Mouse (Mus musculus): ENCODE results near the gene Zfp106. TPM values are rescaled to one million over a fixed set of nuclear protein-coding genes. Genes with fewer than 3 reads are reported as not detected.

The Zfp106 gene
- polyA plus RNA-seq, 1 experiment from 2014 or later, result 41.0 TPM

GRCm38 (mm10) chr2:120468011-120468410 lies 95.6 kb downstream of the Zfp106 start:
- no peaks in the 10 kb centered on the region for H3K27me3 ChIP-seq (ENCODE audit: control insufficient read depth, insufficient read depth, low read length)
- 0 out of 2 replicates have a peak, but pooled peaks cover 2% of the 10 kb centered on the region for H3K4me1 ChIP-seq (ENCODE audit: control insufficient read depth, insufficient read depth, low read length)
- H3K36me3 ChIP-seq (ENCODE audit: control insufficient read depth, insufficient read depth, low read length), result no peaks in the 10 kb centered on the region
- no peak overlapping the region for H3K9ac ChIP-seq (ENCODE audit: low read length)
- H3K4me3 ChIP-seq (replicated peaks; ENCODE audit: low read length), result no peak overlapping the region
- no peak overlapping the region for H3K4me2 ChIP-seq (ENCODE audit: low read depth, low read length)
- no peak overlapping the region for H3K27ac ChIP-seq (ENCODE audit: low read length)
- no peaks in the 10 kb centered on the region for H3K9me3 ChIP-seq (replicated peaks; ENCODE audit: control insufficient read depth, low read length)
- ATAC-seq (ENCODE audit: insufficient read depth, low FRiP score), result no peak

GRCm38 (mm10) chr2:120465397-120465785 lies 98.3 kb downstream of the Zfp106 start:
- H3K27ac ChIP-seq (ENCODE audit: low read length), result no peak overlapping the region
- 0 out of 2 replicates have a peak, but pooled peaks cover 2% of the 10 kb centered on the region for H3K4me1 ChIP-seq (ENCODE audit: control insufficient read depth, insufficient read depth, low read length)
- no peaks in the 10 kb centered on the region for H3K9me3 ChIP-seq (replicated peaks; ENCODE audit: control insufficient read depth, low read length)
- H3K4me3 ChIP-seq (replicated peaks; ENCODE audit: low read length), result no peak overlapping the region
- no peak for ATAC-seq (ENCODE audit: insufficient read depth, low FRiP score)
- H3K36me3 ChIP-seq (ENCODE audit: control insufficient read depth, insufficient read depth, low read length), result no peaks in the 10 kb centered on the region
- no peak overlapping the region for H3K9ac ChIP-seq (ENCODE audit: low read length)
- no peak overlapping the region for H3K4me2 ChIP-seq (ENCODE audit: low read depth, low read length)
- WGBS, result 78% methylated on average over 5 of the region's 5 CpGs
- H3K27me3 ChIP-seq (ENCODE audit: control insufficient read depth, insufficient read depth, low read length), result no peaks in the 10 kb centered on the region

GRCm38 (mm10) chr2:120464732-120465396 lies 98.8 kb downstream of the Zfp106 start:
- Histone ChIP-seq H3K4me1 (ENCODE audit: control insufficient read depth, insufficient read depth, low read length) (0 out of 2 replicates have a peak, but pooled peaks cover 2% of the 10 kb centered on the region), H3K9me3 (replicated peaks; ENCODE audit: control insufficient read depth, low read length) (no peaks in the 10 kb centered on the region), H3K27ac (ENCODE audit: low read length) (no peak overlapping the region), H3K4me2 (ENCODE audit: low read depth, low read length) (no peak overlapping the region), H3K4me3 (replicated peaks; ENCODE audit: low read length) (no peak overlapping the region), H3K9ac (ENCODE audit: low read length) (no peak overlapping the region), H3K36me3 (ENCODE audit: control insufficient read depth, insufficient read depth, low read length) (no peaks in the 10 kb centered on the region), H3K27me3 (ENCODE audit: control insufficient read depth, insufficient read depth, low read length) (no peaks in the 10 kb centered on the region)
- 89% methylated on average over 2 of the region's 2 CpGs for whole genome bisulfite sequencing
- no peak for ATAC-seq (ENCODE audit: insufficient read depth, low FRiP score)

GRCm38 (mm10) chr2:120464091-120464490 lies 99.6 kb downstream of the Zfp106 start:
- Histone ChIP-seq H3K27ac (ENCODE audit: low read length) (no peak overlapping the region), H3K36me3 (ENCODE audit: control insufficient read depth, insufficient read depth, low read length) (no peaks in the 10 kb centered on the region), H3K4me1 (ENCODE audit: control insufficient read depth, insufficient read depth, low read length) (0 out of 2 replicates have a peak, but pooled peaks cover 2% of the 10 kb centered on the region), H3K4me2 (ENCODE audit: low read depth, low read length) (no peak overlapping the region), H3K9me3 (replicated peaks; ENCODE audit: control insufficient read depth, low read length) (no peaks in the 10 kb centered on the region), H3K9ac (ENCODE audit: low read length) (no peak overlapping the region), H3K27me3 (ENCODE audit: control insufficient read depth, insufficient read depth, low read length) (no peaks in the 10 kb centered on the region), H3K4me3 (replicated peaks; ENCODE audit: low read length) (no peak overlapping the region)
- ATAC-seq (ENCODE audit: insufficient read depth, low FRiP score), result no peak
- 65% methylated on average over 8 of the region's 8 CpGs for WGBS

- Histone ChIP-seq H3K4me3 (replicated peaks; ENCODE audit: low read length) (no peak overlapping the region), H3K9ac (ENCODE audit: low read length) (no peak overlapping the region), H3K4me2 (ENCODE audit: low read depth, low read length) (no peak overlapping the region), H3K4me1 (ENCODE audit: control insufficient read depth, insufficient read depth, low read length) (0 out of 2 replicates have a peak, but pooled peaks cover 2% of the 10 kb centered on the region), H3K27me3 (ENCODE audit: control insufficient read depth, insufficient read depth, low read length) (no peaks in the 10 kb centered on the region), H3K27ac (ENCODE audit: low read length) (no peak overlapping the region), H3K36me3 (ENCODE audit: control insufficient read depth, insufficient read depth, low read length) (no peaks in the 10 kb centered on the region), H3K9me3 (replicated peaks; ENCODE audit: control insufficient read depth, low read length) (no peaks in the 10 kb centered on the region)
- no peak for ATAC-seq (ENCODE audit: insufficient read depth, low FRiP score)
- WGBS, result 79% methylated on average over 7 of the region's 7 CpGs
These were observed 100.3 kb downstream of the Zfp106 start for GRCm38 (mm10) chr2:120463328-120463727.

- Histone ChIP-seq H3K9me3 (replicated peaks; ENCODE audit: control insufficient read depth, low read length) (no peaks in the 10 kb centered on the region), H3K4me2 (ENCODE audit: low read depth, low read length) (no peak overlapping the region), H3K9ac (ENCODE audit: low read length) (no peak overlapping the region), H3K4me3 (replicated peaks; ENCODE audit: low read length) (no peak overlapping the region), H3K27me3 (ENCODE audit: control insufficient read depth, insufficient read depth, low read length) (no peaks in the 10 kb centered on the region), H3K4me1 (ENCODE audit: control insufficient read depth, insufficient read depth, low read length) (0 out of 2 replicates have a peak, but pooled peaks cover 2% of the 10 kb centered on the region), H3K36me3 (ENCODE audit: control insufficient read depth, insufficient read depth, low read length) (no peaks in the 10 kb centered on the region), H3K27ac (ENCODE audit: low read length) (no peak overlapping the region)
- no peak for ATAC-seq (ENCODE audit: insufficient read depth, low FRiP score)
- 71% methylated on average over 4 of the region's 4 CpGs for WGBS
These were observed 103.4 kb downstream of the Zfp106 start for GRCm38 (mm10) chr2:120460216-120460615.

Other genes starting within 250 kb of the Zfp106 start
- gene Pla2g4f, start 249.7 kb downstream of the Zfp106 start, polyA plus RNA-seq (2015; fragmentation: Nextera tagmentation; extraction: Ambion mirVana), result 5.7 and 10.1 TPM in 2 replicates
- gene Vps39, start 210.7 kb downstream of the Zfp106 start, polyA plus RNA-seq (2015; fragmentation: Nextera tagmentation; extraction: Ambion mirVana), result 17.5 and 22.0 TPM in 2 replicates
- gene Ganc, start 159.9 kb downstream of the Zfp106 start, polyA plus RNA-seq (2015; fragmentation: Nextera tagmentation; extraction: Ambion mirVana), result 9.0 and 10.3 TPM in 2 replicates
- 12.3 and 14.8 TPM in 2 replicates for gene Tmem87a, start 159.7 kb downstream of the Zfp106 start, polyA plus RNA-seq (2015; fragmentation: Nextera tagmentation; extraction: Ambion mirVana)
- 0.92 and 1.3 TPM in 2 replicates for gene Capn3, start 107.8 kb downstream of the Zfp106 start, polyA plus RNA-seq (2015; fragmentation: Nextera tagmentation; extraction: Ambion mirVana)
- gene Snap23, start 3.8 kb upstream of the Zfp106 start, polyA plus RNA-seq (2015; fragmentation: Nextera tagmentation; extraction: Ambion mirVana), result 52.2 and 56.4 TPM in 2 replicates
- 17.6 and 20.5 TPM in 2 replicates for gene Haus2, start 45.5 kb upstream of the Zfp106 start, polyA plus RNA-seq (2015; fragmentation: Nextera tagmentation; extraction: Ambion mirVana)
- gene Lrrc57, start 45.7 kb upstream of the Zfp106 start, polyA plus RNA-seq (2015; fragmentation: Nextera tagmentation; extraction: Ambion mirVana), result 18.4 and 20.9 TPM in 2 replicates
- 5.2 and 5.7 TPM in 2 replicates for gene Stard9, start 65.3 kb upstream of the Zfp106 start, polyA plus RNA-seq (2015; fragmentation: Nextera tagmentation; extraction: Ambion mirVana)

All from stomach, embryonic 16.5 days (tissue).